Mouse (Mus musculus) heart, postnatal 0 days (tissue): ENCODE data around the gene Slc30a10.

ENCODE experiments used
- CTCF ChIP-seq: IDR thresholded peaks from 2 replicates; pipeline ENCODE4 v1.5.1; 2016; ENCODE audit warnings: antibody characterized with exemption, control low read depth, low read depth
- EP300 ChIP-seq: IDR thresholded peaks from 2 replicates; pipeline ENCODE4 v1.6.1; 2016; ENCODE audit warnings: antibody characterized with exemption, low read depth

DNA sequence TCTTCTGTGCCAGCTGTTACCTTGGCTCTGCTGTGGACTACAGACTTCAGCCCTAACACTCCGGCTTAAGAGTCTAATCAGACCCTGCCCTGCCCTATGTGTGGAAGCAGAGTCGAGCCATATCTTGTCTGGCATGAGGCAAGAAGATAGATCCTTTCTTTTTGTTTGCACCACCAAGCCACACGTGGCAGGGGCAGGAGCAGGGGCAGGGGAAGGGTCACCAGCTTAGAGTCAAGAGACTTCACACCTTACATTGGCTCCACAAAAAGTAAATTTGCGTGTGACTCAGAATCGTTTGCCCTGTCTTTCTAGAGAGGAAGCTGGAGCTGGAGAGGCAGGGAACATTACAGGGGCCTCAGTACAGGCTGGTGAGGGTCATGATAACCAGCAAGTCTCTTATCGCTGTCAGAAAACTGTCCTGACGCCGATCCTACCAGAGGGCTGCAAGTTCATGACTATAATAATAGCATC lies 14.9 kb downstream of the Slc30a10 start:
- TF ChIP-seq CTCF (no peak), EP300 (no peak)
